Mouse (Mus musculus): ENCODE measurements around the gene 6430548M08Rik.

GRCm38 (mm10) chr8:120174606-120175005, 60.7 kb downstream of the 6430548M08Rik start:
- TF ChIP-seq CTCF (IDR thresholded peaks at IDR 0.05): no peak
- TF ChIP-seq POLR2A (IDR thresholded peaks at IDR 0.05; ENCODE audit: insufficient read depth, low read depth, low read length): no peak
- TF ChIP-seq EP300 (IDR thresholded peaks at IDR 0.05; ENCODE audit: insufficient read depth, low read depth, low read length): no peak

All from heart, adult 2 months (tissue).